Mouse (Mus musculus) erythroblast, embryonic 14.5 days (primary cell): ENCODE results near the gene Ryr1.

Experiments
- GATA1 ChIP-seq: IDR thresholded peaks from 2 replicates; pipeline ENCODE4 v1.6.1; 2012; ENCODE audit warnings: low read length, inconsistent platforms, mixed read lengths
- TAL1 ChIP-seq: IDR thresholded peaks from 3 replicates; pipeline ENCODE4 v1.6.1; 2012; ENCODE audit warnings: low read length, inconsistent platforms, mixed read lengths

DNA sequence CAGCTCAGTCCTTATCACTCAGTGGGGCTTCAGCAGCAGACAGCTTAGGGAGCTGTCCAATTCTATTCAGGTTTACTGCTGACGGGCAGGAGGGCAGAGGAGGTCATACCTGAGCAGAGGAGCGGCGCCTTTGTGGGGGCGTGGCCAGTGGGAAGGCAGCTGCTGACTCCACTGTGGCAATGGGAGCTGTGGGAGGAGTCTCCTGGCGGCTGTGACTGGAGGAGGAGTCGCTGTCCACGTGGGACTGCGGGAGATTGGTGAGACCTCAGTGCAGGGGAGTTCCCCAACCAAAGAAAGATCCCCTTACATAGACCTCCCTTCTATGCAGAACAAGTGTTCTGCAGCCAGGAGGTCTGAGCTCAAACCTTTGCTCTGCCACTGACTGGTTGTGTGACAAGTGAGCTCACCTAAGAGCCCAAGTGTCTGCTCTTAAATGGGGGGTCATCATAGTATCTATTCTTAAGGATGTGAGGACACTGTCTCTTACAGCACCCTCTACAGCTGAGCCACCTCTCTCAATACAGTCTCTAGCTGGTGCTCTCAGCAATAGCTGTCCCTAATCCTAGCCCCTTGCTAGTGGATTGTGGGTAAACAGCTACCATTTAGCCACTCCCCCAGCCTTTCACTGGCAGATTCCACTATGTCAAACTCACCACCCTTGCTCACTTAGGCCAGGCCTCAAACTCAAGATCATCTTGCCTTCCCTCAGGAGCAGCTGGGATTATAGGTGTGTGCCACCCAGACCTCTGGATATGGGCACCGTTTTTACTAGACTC is 38.0 kb upstream of the Ryr1 start:
- no peak for TF ChIP-seq GATA1
- TF ChIP-seq TAL1, result no peak
